Mouse (Mus musculus) thymus, postnatal 0 days (tissue): ENCODE results near the gene Fam98c. TPM values are rescaled to one million over a fixed set of nuclear protein-coding genes. Genes with fewer than 3 reads are reported as not detected.
"Not testable (repeated sequence)": the region's sequence is repeated elsewhere in the genome, so short reads cannot be mapped to it uniquely, and the experiment has no call there.

Experiments used
- DNase-seq: peaks from one replicate; pipeline ENCODE4 v3.0.0-alpha.2; 2015; ENCODE audit warnings: low spot score
- polyA plus RNA-seq: library from polyadenylated mRNA; unstranded; fragments of >200 nt; fragmentation: Nextera tagmentation; extraction: Ambion mirVana; gene quantifications from 2 replicates; pipeline ENCODE4 v1.2.1, GENCODE M21; 2015

Gene Fam98c
- polyA plus RNA-seq, 1 experiment from 2014 or later, result 54.4 TPM

DNA sequence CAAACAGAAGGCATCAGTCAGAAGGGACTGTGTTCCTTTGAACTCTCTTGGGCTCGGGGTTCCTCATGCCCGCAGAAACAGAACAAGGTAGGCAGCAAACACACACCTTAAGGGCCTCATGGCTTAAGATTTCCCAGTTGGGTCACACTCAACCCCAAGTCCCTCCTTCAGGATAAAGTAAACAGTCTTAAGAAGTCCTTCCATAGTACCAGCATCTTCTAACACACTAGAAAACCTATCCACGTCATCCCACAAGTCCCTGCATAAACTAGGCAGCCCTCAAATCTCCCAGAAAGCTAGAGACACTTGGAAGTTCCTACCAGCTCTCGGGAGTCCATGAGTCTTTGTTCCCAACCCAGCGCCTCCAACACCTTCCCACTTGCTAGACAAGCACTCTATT, 6.3 kb upstream of the Fam98c start:
- no peak for DNase-seq

- no peak for DNase-seq
Measured at GRCm38 (mm10) chr7:29158264-29158663, 2.2 kb upstream of the Fam98c start.

GRCm38 (mm10) chr7:29155196-29155837, 717 bp downstream of the Fam98c start:
- DNase-seq, result peak; percentile 64

GRCm38 (mm10) chr7:29154018-29154720, 1.9 kb downstream of the Fam98c start:
- DNase-seq, result no peak

- DNase-seq, result peak; percentile 60
Measured at GRCm38 (mm10) chr7:29151486-29151885, 4.5 kb downstream of the Fam98c start.

GRCm38 (mm10) chr7:29148771-29149170, 7.3 kb downstream of the Fam98c start:
- no peak for DNase-seq

- no peak for DNase-seq
Measured at GRCm38 (mm10) chr7:29146625-29147367, 9.2 kb downstream of the Fam98c start.

GRCm38 (mm10) chr7:29144006-29144405, 12.0 kb downstream of the Fam98c start:
- no peak for DNase-seq

DNA sequence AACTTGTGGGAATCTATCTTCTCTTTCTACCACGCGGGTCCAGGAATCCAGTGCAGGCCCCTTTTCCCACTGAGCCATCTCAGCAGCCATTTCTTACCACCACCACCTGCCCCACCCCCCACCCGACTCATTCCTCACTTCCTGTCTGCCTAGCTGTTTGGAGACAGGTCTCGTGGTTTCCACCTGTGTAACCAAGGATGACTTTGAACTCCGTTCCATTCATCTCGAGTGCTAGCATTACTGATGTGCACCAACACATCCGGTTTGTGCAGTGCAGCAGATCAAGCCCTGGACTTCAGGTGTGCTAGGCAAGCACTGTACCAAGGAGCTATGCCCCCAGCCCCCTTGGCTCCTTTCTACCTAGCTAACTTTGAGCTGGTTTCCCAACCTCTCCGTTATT, 14.6 kb downstream of the Fam98c start:
- peak; percentile 87 for DNase-seq

GRCm38 (mm10) chr7:29139237-29139636, 16.8 kb downstream of the Fam98c start:
- DNase-seq, result not testable (repeated sequence)

- no peak for DNase-seq
Measured at GRCm38 (mm10) chr7:29137429-29137828, 18.6 kb downstream of the Fam98c start.

GRCm38 (mm10) chr7:29134693-29135386, 21.2 kb downstream of the Fam98c start, which contains the start of gene Rasgrp4:
Gene Rasgrp4, plus strand, starts transcription at chr7:29134851.
- peak; percentile 88 for DNase-seq

GRCm38 (mm10) chr7:29134230-29134629, 21.8 kb downstream of the Fam98c start:
- no peak for DNase-seq

DNA sequence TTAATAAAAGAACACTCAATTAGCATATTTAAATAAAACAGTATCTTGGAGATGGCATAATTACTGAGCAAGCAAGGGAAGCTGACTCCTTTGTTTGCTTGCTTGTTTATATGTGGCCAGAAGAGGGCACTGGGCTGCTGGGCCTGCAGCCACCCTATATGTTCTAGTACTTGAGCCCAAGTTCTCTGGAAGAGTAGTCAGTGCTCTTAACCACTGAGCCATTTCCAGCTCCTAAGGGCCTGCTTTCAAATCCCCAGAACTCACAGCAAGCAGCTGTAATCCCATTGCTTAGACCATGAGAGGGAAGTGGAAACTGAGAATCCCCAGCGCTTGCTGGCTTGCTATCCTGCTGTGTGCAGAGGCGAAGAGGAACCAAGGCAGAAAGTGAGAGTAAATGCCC, 27.3 kb downstream of the Fam98c start:
- peak; percentile 58 for DNase-seq

DNA sequence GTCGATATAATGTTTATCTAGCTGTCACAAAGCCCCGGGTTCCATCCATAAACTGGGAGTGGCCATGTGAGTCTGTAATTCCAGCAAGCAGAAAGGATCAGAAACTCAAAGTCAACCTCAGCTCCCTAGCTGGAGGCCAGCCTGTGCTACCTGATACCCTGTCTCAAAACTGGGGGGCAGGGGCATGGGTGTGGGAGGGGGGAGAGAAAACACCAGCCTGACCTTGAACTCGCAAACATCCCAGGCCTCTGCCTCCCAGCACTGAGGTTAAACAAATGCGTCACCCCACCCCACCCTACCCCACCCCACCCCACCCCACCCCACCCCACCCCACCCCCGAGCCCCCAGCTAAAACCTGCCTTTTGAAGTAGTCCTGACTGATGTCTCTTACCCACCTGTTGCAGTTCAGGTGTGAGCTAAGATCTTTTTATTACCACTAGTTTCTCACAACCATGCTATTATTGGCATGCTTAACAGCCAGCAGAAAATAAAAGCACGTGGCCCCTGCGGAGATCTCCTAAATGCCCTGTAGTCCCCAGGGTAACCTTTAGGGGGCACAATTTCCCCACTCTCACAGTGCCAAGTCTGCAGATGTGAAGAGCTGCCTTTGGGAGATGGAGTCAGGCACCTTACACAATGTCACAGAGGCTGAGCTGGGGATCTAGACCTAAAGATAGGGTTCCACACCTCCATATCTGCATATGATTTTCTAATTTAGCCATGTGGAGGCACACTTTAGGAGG, 29.7 kb downstream of the Fam98c start:
- DNase-seq, result peak; percentile 86

- peak; percentile 81 for DNase-seq
Measured at GRCm38 (mm10) chr7:29124970-29125369, 31.1 kb downstream of the Fam98c start, which contains the start of gene Ryr1. Gene Ryr1, minus strand, starts transcription at chr7:29125179.

GRCm38 (mm10) chr7:29123531-29124358, 32.3 kb downstream of the Fam98c start:
- no peak for DNase-seq

- DNase-seq, result no peak
Measured at GRCm38 (mm10) chr7:29122821-29123220, 33.2 kb downstream of the Fam98c start.

GRCm38 (mm10) chr7:29119526-29119925, 36.5 kb downstream of the Fam98c start:
- DNase-seq, result no peak
